Mouse (Mus musculus): ENCODE results near the gene Aoc2. TPM values are rescaled to one million over a fixed set of nuclear protein-coding genes. Genes with fewer than 3 reads are reported as not detected.

The Aoc2 gene
- polyA plus RNA-seq, 1 experiment from 2014 or later: 0.55 TPM

GRCm38 (mm10) chr11:101280837-101281236, 44.0 kb upstream of the Aoc2 start:
- Histone ChIP-seq H3K27me3 (ENCODE audit: control insufficient read depth, insufficient read depth, low read length) (no peaks in the 10 kb centered on the region), H3K4me2 (ENCODE audit: low read length) (no peak overlapping the region), H3K4me3 (ENCODE audit: control insufficient read depth in 1 of 2, insufficient read depth in 1 of 2, low read depth in 1 of 2, low read length in 2 of 2) (no peak overlapping the region), H3K27ac (replicated peaks in 1 of 2; ENCODE audit: control insufficient read depth in 1 of 2, insufficient read depth in 1 of 2, low read depth in 2 of 2, low read length in 2 of 2) (no peak overlapping the region), H3K9ac (ENCODE audit: low read length) (no peak overlapping the region), H3K9me3 (ENCODE audit: control insufficient read depth, low read length) (no peaks in the 10 kb centered on the region), H3K4me1 (ENCODE audit: control insufficient read depth in 2 of 2, insufficient read depth in 2 of 2, low read length in 2 of 2) (peaks cover 13 to 22% of the 10 kb centered on the region in 2 experiments), H3K36me3 (ENCODE audit: control insufficient read depth, insufficient read depth, low read length) (peaks cover 8% of the 10 kb centered on the region; the same call in 1 of the 2 replicates)
- 48% methylated on average over 7 of the region's 7 CpGs for WGBS
- ATAC-seq (ENCODE audit: insufficient number of reproducible peaks, insufficient read depth, low FRiP score, low read depth): no peak

DNA sequence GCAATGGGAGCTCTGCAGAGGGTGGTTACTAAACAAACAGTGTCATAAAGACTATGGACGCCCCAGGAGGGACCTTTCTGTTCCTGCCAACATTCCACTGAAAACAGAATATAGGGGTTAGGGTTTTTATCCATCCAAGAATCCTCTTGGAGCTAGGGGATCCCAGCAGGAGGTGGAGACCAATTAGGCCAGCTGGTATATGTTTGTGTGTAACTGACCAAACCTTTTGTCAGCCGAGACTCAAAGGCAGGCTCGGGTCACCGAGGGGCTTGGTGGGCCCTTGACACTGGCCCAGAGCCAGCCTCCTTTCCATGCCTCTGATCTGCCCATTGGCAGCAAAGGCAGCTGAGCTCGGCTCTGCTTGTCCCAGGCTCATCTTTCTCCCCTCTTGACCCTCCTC, 42.0 kb upstream of the Aoc2 start:
- Histone ChIP-seq H3K36me3 (ENCODE audit: control insufficient read depth, insufficient read depth, low read length) (peaks cover 19% of the 10 kb centered on the region), H3K27me3 (ENCODE audit: control insufficient read depth, insufficient read depth, low read length) (no peaks in the 10 kb centered on the region), H3K9me3 (ENCODE audit: control insufficient read depth, low read length) (no peaks in the 10 kb centered on the region), H3K27ac (replicated peaks in 1 of 2; ENCODE audit: control insufficient read depth in 1 of 2, insufficient read depth in 1 of 2, low read depth in 2 of 2, low read length in 2 of 2) (no peak overlapping the region), H3K4me3 (ENCODE audit: control insufficient read depth in 1 of 2, insufficient read depth in 1 of 2, low read depth in 1 of 2, low read length in 2 of 2) (no peak overlapping the region), H3K9ac (ENCODE audit: low read length) (no peak overlapping the region), H3K4me1 (ENCODE audit: control insufficient read depth in 2 of 2, insufficient read depth in 2 of 2, low read length in 2 of 2) (peaks cover 6 to 8% of the 10 kb centered on the region in 2 experiments), H3K4me2 (ENCODE audit: low read length) (no peak overlapping the region)
- ATAC-seq (ENCODE audit: insufficient number of reproducible peaks, insufficient read depth, low FRiP score, low read depth): no peak
- WGBS: 31% methylated on average over 5 of the region's 5 CpGs

DNA sequence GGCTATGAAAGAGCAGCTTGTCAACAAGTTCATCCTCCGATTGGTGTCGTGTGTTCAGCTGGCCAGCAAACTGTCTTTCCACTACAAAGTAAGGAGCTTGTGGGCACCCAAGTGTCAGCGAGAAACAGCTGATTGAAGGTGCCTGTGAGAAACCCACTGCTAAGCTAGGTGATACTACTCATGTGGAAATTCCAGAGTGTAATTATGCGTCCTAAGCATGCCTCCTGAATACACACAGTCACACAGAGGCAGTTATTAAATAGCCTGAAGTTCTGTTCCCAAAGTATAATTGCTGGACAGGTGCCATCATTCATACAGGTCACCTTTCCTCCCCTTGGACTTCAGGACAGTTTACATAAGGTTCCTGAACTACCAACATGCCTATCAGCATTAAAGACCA, 41.1 kb upstream of the Aoc2 start:
- H3K9me3 ChIP-seq (ENCODE audit: control insufficient read depth, low read length): no peaks in the 10 kb centered on the region
- no peak overlapping the region for H3K27ac ChIP-seq (replicated peaks in 1 of 2; ENCODE audit: control insufficient read depth in 1 of 2, insufficient read depth in 1 of 2, low read depth in 2 of 2, low read length in 2 of 2)
- no peak overlapping the region for H3K4me2 ChIP-seq (ENCODE audit: low read length)
- no peak overlapping the region for H3K4me3 ChIP-seq (ENCODE audit: control insufficient read depth in 1 of 2, insufficient read depth in 1 of 2, low read depth in 1 of 2, low read length in 2 of 2)
- no peak overlapping the region for H3K9ac ChIP-seq (ENCODE audit: low read length)
- 62% methylated on average over 4 of the region's 4 CpGs for WGBS
- no peaks in the 10 kb centered on the region for H3K27me3 ChIP-seq (ENCODE audit: control insufficient read depth, insufficient read depth, low read length)
- H3K36me3 ChIP-seq (ENCODE audit: control insufficient read depth, insufficient read depth, low read length): peaks cover 27% of the 10 kb centered on the region
- ATAC-seq (ENCODE audit: insufficient number of reproducible peaks, insufficient read depth, low FRiP score, low read depth): no peak
- peaks cover 2 to 4% of the 10 kb centered on the region in 2 experiments; a peak in 2 of 4 replicates for H3K4me1 ChIP-seq (ENCODE audit: control insufficient read depth in 2 of 2, insufficient read depth in 2 of 2, low read length in 2 of 2)

DNA sequence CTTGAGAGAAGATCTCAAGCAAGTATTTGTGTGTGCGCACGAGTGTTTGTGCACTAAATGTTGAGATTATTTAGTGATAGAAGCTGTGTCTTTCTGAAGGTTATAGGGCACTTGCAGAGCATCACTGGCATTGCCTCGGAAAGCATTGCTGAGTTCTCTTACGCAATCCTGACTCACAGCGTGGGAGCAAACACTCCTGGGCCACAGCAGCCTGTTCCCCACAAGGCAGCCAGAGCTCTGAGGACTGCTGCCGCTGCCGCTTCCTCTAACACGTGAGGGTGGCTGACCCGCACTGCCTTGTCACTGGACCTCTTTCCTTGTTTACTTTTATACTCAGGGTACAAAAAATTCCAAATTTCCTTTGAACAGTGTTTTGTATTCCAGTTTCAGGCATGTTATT, 37.6 kb upstream of the Aoc2 start:
- Histone ChIP-seq H3K4me2 (ENCODE audit: low read length) (no peak overlapping the region), H3K4me1 (ENCODE audit: control insufficient read depth in 2 of 2, insufficient read depth in 2 of 2, low read length in 2 of 2) (no peaks in the 10 kb centered on the region), H3K36me3 (ENCODE audit: control insufficient read depth, insufficient read depth, low read length) (peaks cover 62% of the 10 kb centered on the region), H3K9me3 (ENCODE audit: control insufficient read depth, low read length) (no peaks in the 10 kb centered on the region), H3K4me3 (ENCODE audit: control insufficient read depth in 1 of 2, insufficient read depth in 1 of 2, low read depth in 1 of 2, low read length in 2 of 2) (no peak overlapping the region), H3K9ac (ENCODE audit: low read length) (no peak overlapping the region), H3K27ac (replicated peaks in 1 of 2; ENCODE audit: control insufficient read depth in 1 of 2, insufficient read depth in 1 of 2, low read depth in 2 of 2, low read length in 2 of 2) (no peak overlapping the region), H3K27me3 (ENCODE audit: control insufficient read depth, insufficient read depth, low read length) (no peaks in the 10 kb centered on the region)
- ATAC-seq (ENCODE audit: insufficient number of reproducible peaks, insufficient read depth, low FRiP score, low read depth): no peak
- WGBS: 81% methylated on average over 9 of the region's 9 CpGs

DNA sequence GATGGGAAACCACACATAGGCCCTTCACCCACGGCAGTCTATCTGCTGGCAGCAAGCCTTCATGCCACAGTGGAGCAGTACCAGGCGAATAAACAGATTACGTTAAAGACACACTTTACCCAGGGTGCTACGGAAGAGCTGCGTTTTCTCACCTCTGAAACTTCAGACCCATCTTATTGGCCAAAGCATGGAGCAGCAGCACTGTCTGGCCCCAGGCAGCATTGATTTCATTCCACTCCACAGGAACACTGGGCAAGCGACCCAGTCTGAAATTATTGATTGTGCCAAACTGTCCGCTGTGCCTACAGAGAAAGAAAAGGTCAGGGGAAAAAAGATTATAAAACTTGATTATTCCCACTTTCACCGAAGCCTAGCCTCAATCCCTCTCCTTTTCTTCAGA, 33.6 kb upstream of the Aoc2 start:
- no peak overlapping the region for H3K27ac ChIP-seq (replicated peaks in 1 of 2; ENCODE audit: control insufficient read depth in 1 of 2, insufficient read depth in 1 of 2, low read depth in 2 of 2, low read length in 2 of 2)
- WGBS: 93% methylated on average over 8 of the region's 8 CpGs
- no peaks in the 10 kb centered on the region for H3K27me3 ChIP-seq (ENCODE audit: control insufficient read depth, insufficient read depth, low read length)
- H3K4me2 ChIP-seq (ENCODE audit: low read length): no peak overlapping the region
- no peaks in the 10 kb centered on the region for H3K4me1 ChIP-seq (ENCODE audit: control insufficient read depth in 2 of 2, insufficient read depth in 2 of 2, low read length in 2 of 2)
- H3K36me3 ChIP-seq (ENCODE audit: control insufficient read depth, insufficient read depth, low read length): peaks cover 89% of the 10 kb centered on the region
- H3K9me3 ChIP-seq (ENCODE audit: control insufficient read depth, low read length): no peaks in the 10 kb centered on the region
- ATAC-seq (ENCODE audit: insufficient number of reproducible peaks, insufficient read depth, low FRiP score, low read depth): no peak
- no peak overlapping the region for H3K9ac ChIP-seq (ENCODE audit: low read length)
- H3K4me3 ChIP-seq (ENCODE audit: control insufficient read depth in 1 of 2, insufficient read depth in 1 of 2, low read depth in 1 of 2, low read length in 2 of 2): no peak overlapping the region

- ATAC-seq (ENCODE audit: insufficient number of reproducible peaks, insufficient read depth, low FRiP score, low read depth): no peak
- Histone ChIP-seq H3K4me2 (ENCODE audit: low read length) (no peak overlapping the region), H3K27ac (replicated peaks in 1 of 2; ENCODE audit: control insufficient read depth in 1 of 2, insufficient read depth in 1 of 2, low read depth in 2 of 2, low read length in 2 of 2) (no peak overlapping the region), H3K27me3 (ENCODE audit: control insufficient read depth, insufficient read depth, low read length) (no peaks in the 10 kb centered on the region), H3K36me3 (ENCODE audit: control insufficient read depth, insufficient read depth, low read length) (peaks cover 82% of the 10 kb centered on the region), H3K4me3 (ENCODE audit: control insufficient read depth in 1 of 2, insufficient read depth in 1 of 2, low read depth in 1 of 2, low read length in 2 of 2) (no peak overlapping the region), H3K4me1 (ENCODE audit: control insufficient read depth in 2 of 2, insufficient read depth in 2 of 2, low read length in 2 of 2) (no peaks in the 10 kb centered on the region), H3K9me3 (ENCODE audit: control insufficient read depth, low read length) (no peaks in the 10 kb centered on the region), H3K9ac (ENCODE audit: low read length) (no peak overlapping the region)
- 94% methylated on average over 8 of the region's 8 CpGs for WGBS
Measured at GRCm38 (mm10) chr11:101295191-101295590, 29.7 kb upstream of the Aoc2 start.

GRCm38 (mm10) chr11:101300881-101301280, 24.0 kb upstream of the Aoc2 start:
- Histone ChIP-seq H3K4me3 (ENCODE audit: control insufficient read depth in 1 of 2, insufficient read depth in 1 of 2, low read depth in 1 of 2, low read length in 2 of 2) (peak overlapping the region; percentile 76 to 92; a peak in 3 of 4 replicates), H3K27me3 (ENCODE audit: control insufficient read depth, insufficient read depth, low read length) (no peaks in the 10 kb centered on the region), H3K4me2 (ENCODE audit: low read length) (peak overlapping the region; percentile 89), H3K9ac (ENCODE audit: low read length) (peak overlapping the region; percentile 86), H3K27ac (replicated peaks in 1 of 2; ENCODE audit: control insufficient read depth in 1 of 2, insufficient read depth in 1 of 2, low read depth in 2 of 2, low read length in 2 of 2) (no peak overlapping the region), H3K4me1 (ENCODE audit: control insufficient read depth in 2 of 2, insufficient read depth in 2 of 2, low read length in 2 of 2) (peaks cover 8 to 10% of the 10 kb centered on the region in 2 experiments), H3K9me3 (ENCODE audit: control insufficient read depth, low read length) (no peaks in the 10 kb centered on the region), H3K36me3 (ENCODE audit: control insufficient read depth, insufficient read depth, low read length) (peaks cover 30% of the 10 kb centered on the region)
- ATAC-seq (ENCODE audit: insufficient number of reproducible peaks, insufficient read depth, low FRiP score, low read depth): no peak
- 59% methylated on average over 7 of the region's 7 CpGs for WGBS

- peaks cover 8 to 10% of the 10 kb centered on the region in 2 experiments for H3K4me1 ChIP-seq (ENCODE audit: control insufficient read depth in 2 of 2, insufficient read depth in 2 of 2, low read length in 2 of 2)
- 9% methylated on average over 26 of the region's 26 CpGs for WGBS
- peaks cover 30% of the 10 kb centered on the region for H3K36me3 ChIP-seq (ENCODE audit: control insufficient read depth, insufficient read depth, low read length)
- peak overlapping the region in 1 of 2 experiments; percentile 62; a peak in 2 of 4 replicates for H3K27ac ChIP-seq (replicated peaks in 1 of 2; ENCODE audit: control insufficient read depth in 1 of 2, insufficient read depth in 1 of 2, low read depth in 2 of 2, low read length in 2 of 2)
- no peaks in the 10 kb centered on the region for H3K9me3 ChIP-seq (ENCODE audit: control insufficient read depth, low read length)
- ATAC-seq (ENCODE audit: insufficient number of reproducible peaks, insufficient read depth, low FRiP score, low read depth): no peak
- H3K9ac ChIP-seq (ENCODE audit: low read length): peak overlapping the region; percentile 86
- H3K4me2 ChIP-seq (ENCODE audit: low read length): peak overlapping the region; percentile 89
- H3K27me3 ChIP-seq (ENCODE audit: control insufficient read depth, insufficient read depth, low read length): no peaks in the 10 kb centered on the region
- peak overlapping the region; percentile 76 to 92 for H3K4me3 ChIP-seq (ENCODE audit: control insufficient read depth in 1 of 2, insufficient read depth in 1 of 2, low read depth in 1 of 2, low read length in 2 of 2)
Measured at GRCm38 (mm10) chr11:101301299-101302003, 23.4 kb upstream of the Aoc2 start.

Measured in heart, embryonic 14.5 days (tissue).